Mouse (Mus musculus): ENCODE results near the gene Suox. TPM values are rescaled to one million over a fixed set of nuclear protein-coding genes. Genes with fewer than 3 reads are reported as not detected.
A peak's percentile ranks its signal among the peaks of the same experiment; 100 is the strongest.
"Not testable (repeated sequence)": the region's sequence is repeated elsewhere in the genome, so short reads cannot be mapped to it uniquely, and the experiment has no call there.

Suox gene
- total RNA-seq, 2 experiments from 2014 or later, result 29.4 to 37.6 TPM

GRCm38 (mm10) chr10:128665806-128666205 is 8.1 kb downstream of the Suox start:
- no peak for DNase-seq (ENCODE audit: low spot score in 2 of 2)

GRCm38 (mm10) chr10:128665307-128665706 is 8.6 kb downstream of the Suox start:
- no peak for DNase-seq (ENCODE audit: low spot score in 2 of 2)

GRCm38 (mm10) chr10:128664808-128665207 is 9.1 kb downstream of the Suox start:
- DNase-seq (ENCODE audit: low spot score in 2 of 2), result no peak

GRCm38 (mm10) chr10:128663441-128664220 is 10.2 kb downstream of the Suox start:
- DNase-seq (ENCODE audit: low spot score in 2 of 2), result no peak

GRCm38 (mm10) chr10:128662465-128662864 is 11.4 kb downstream of the Suox start:
- no peak for DNase-seq (ENCODE audit: low spot score in 2 of 2)

- DNase-seq (ENCODE audit: low spot score in 2 of 2), result no peak
These were observed 14.4 kb downstream of the Suox start for GRCm38 (mm10) chr10:128659490-128659889.

- no peak for DNase-seq (ENCODE audit: low spot score in 2 of 2)
These were observed 16.0 kb downstream of the Suox start for GRCm38 (mm10) chr10:128657844-128658243.

- DNase-seq (ENCODE audit: low spot score in 2 of 2), result no peak
These were observed 17.1 kb downstream of the Suox start for GRCm38 (mm10) chr10:128656731-128657130.

GRCm38 (mm10) chr10:128655254-128655653 is 18.6 kb downstream of the Suox start:
- DNase-seq (ENCODE audit: low spot score in 2 of 2), result no peak

- DNase-seq (ENCODE audit: low spot score in 2 of 2), result no peak
These were observed 20.0 kb downstream of the Suox start for GRCm38 (mm10) chr10:128653866-128654265.

GRCm38 (mm10) chr10:128646139-128647089 is 27.5 kb downstream of the Suox start:
- DNase-seq (ENCODE audit: low spot score in 2 of 2), result peak in 1 of 2 experiments; percentile 22

- DNase-seq (ENCODE audit: low spot score in 2 of 2), result peak; percentile 41 to 56
These were observed 28.5 kb downstream of the Suox start, which contains the start of gene Ikzf4 for GRCm38 (mm10) chr10:128645111-128646011. Gene Ikzf4 (minus strand): TSS chr10:128645991.

GRCm38 (mm10) chr10:128642749-128643148 is 31.1 kb downstream of the Suox start:
- no peak for DNase-seq (ENCODE audit: low spot score in 2 of 2)

GRCm38 (mm10) chr10:128641871-128642270 is 32.0 kb downstream of the Suox start:
- DNase-seq (ENCODE audit: low spot score in 2 of 2), result no peak

- DNase-seq (ENCODE audit: low spot score in 2 of 2), result no peak
These were observed 33.0 kb downstream of the Suox start for GRCm38 (mm10) chr10:128640891-128641290.

- DNase-seq (ENCODE audit: low spot score in 2 of 2), result no peak
These were observed 33.9 kb downstream of the Suox start for GRCm38 (mm10) chr10:128639999-128640398.

- DNase-seq (ENCODE audit: low spot score in 2 of 2), result no peak
These were observed 36.9 kb downstream of the Suox start for GRCm38 (mm10) chr10:128637011-128637410.

GRCm38 (mm10) chr10:128636561-128636960 is 37.3 kb downstream of the Suox start:
- no peak for DNase-seq (ENCODE audit: low spot score in 2 of 2)

- no peak for DNase-seq (ENCODE audit: low spot score in 2 of 2)
These were observed 38.2 kb downstream of the Suox start for GRCm38 (mm10) chr10:128635697-128636096.

GRCm38 (mm10) chr10:128631571-128631970 is 42.3 kb downstream of the Suox start:
- DNase-seq (ENCODE audit: low spot score in 2 of 2), result no peak

GRCm38 (mm10) chr10:128630306-128630705 is 43.6 kb downstream of the Suox start:
- DNase-seq (ENCODE audit: low spot score in 2 of 2), result not testable (repeated sequence)
